Mouse (Mus musculus): ENCODE results near the gene Farp2. TPM values are rescaled to one million over a fixed set of nuclear protein-coding genes. Genes with fewer than 3 reads are reported as not detected.

Farp2 gene
- polyA plus RNA-seq, 1 experiment from 2014 or later: 8.0 TPM

Other genes starting within 250 kb of the Farp2 start
- 35.1 and 38.0 TPM in 2 replicates for gene Mterf4, start 206.2 kb upstream of the Farp2 start, polyA plus RNA-seq (2015; fragmentation: Nextera tagmentation; extraction: Ambion mirVana)
- gene Ppp1r7, start 169.2 kb upstream of the Farp2 start, polyA plus RNA-seq (2015; fragmentation: Nextera tagmentation; extraction: Ambion mirVana): 52.3 and 61.4 TPM in 2 replicates
- gene Pask, start 168.6 kb upstream of the Farp2 start, polyA plus RNA-seq (2015; fragmentation: Nextera tagmentation; extraction: Ambion mirVana): 18.8 and 20.4 TPM in 2 replicates
- gene Ano7, start 138.1 kb upstream of the Farp2 start, polyA plus RNA-seq (2015; fragmentation: Nextera tagmentation; extraction: Ambion mirVana): 1.3 and 1.8 TPM in 2 replicates
- gene Hdlbp, start 33.3 kb upstream of the Farp2 start, polyA plus RNA-seq (2015; fragmentation: Nextera tagmentation; extraction: Ambion mirVana): 185 and 201 TPM in 2 replicates
- gene Stk25, start 146.6 kb downstream of the Farp2 start, polyA plus RNA-seq (2015; fragmentation: Nextera tagmentation; extraction: Ambion mirVana): 200 and 212 TPM in 2 replicates
- gene Bok, start 173.6 kb downstream of the Farp2 start, polyA plus RNA-seq (2015; fragmentation: Nextera tagmentation; extraction: Ambion mirVana): 25.5 and 26.5 TPM in 2 replicates
- gene Atg4b, start 239.4 kb downstream of the Farp2 start, polyA plus RNA-seq (2015; fragmentation: Nextera tagmentation; extraction: Ambion mirVana): 88.0 and 99.4 TPM in 2 replicates
- gene Thap4, start 242.8 kb downstream of the Farp2 start, polyA plus RNA-seq (2015; fragmentation: Nextera tagmentation; extraction: Ambion mirVana): 54.4 and 55.2 TPM in 2 replicates

Measured in limb, embryonic 13.5 days (tissue).